Mouse (Mus musculus) G1E (cell line): Measurements from ENCODE around the gene Cabp4. TPM values are rescaled to one million over a fixed set of nuclear protein-coding genes. Genes with fewer than 3 reads are reported as not detected.
A peak's percentile ranks its signal among the peaks of the same experiment; 100 is the strongest.

Experiments used
- ATAC-seq: 2 replicates; pipeline ENCODE4 v1.8.0; 2016; ENCODE audit warnings: mild to moderate bottlenecking; ENCODE audit not compliant: insufficient number of reproducible peaks, poor library complexity, low FRiP score, severe bottlenecking; ENCODE audit errors: extremely low read depth
- DNase-seq: peaks from one replicate; pipeline ENCODE4 v3.0.0; 2012; ENCODE audit warnings: low spot score
- H3K27me3 ChIP-seq: 2 replicates; pipeline ENCODE4 v1.6.1; 2012; ENCODE audit warnings: mild to moderate bottlenecking, low read length, inconsistent platforms; ENCODE audit not compliant: insufficient read depth
- H3K36me3 ChIP-seq: replicated peaks from 2 replicates; pipeline ENCODE3; 2012; ENCODE audit warnings: mild to moderate bottlenecking, inconsistent platforms
- H3K4me1 ChIP-seq: 2 replicates; pipeline ENCODE4 v1.6.1; 2012; ENCODE audit warnings: low read depth, low read length, inconsistent platforms, mixed read lengths; ENCODE audit not compliant: insufficient read depth
- H3K4me3 ChIP-seq: 2 replicates; pipeline ENCODE4 v1.5.1; 2012; ENCODE audit warnings: low read depth, mild to moderate bottlenecking, inconsistent platforms, low read length, moderate library complexity, mixed read lengths
- H3K9me3 ChIP-seq: replicated peaks from 2 replicates; pipeline ENCODE4 v1.6.1; 2012; ENCODE audit warnings: inconsistent platforms
- CTCF ChIP-seq: IDR thresholded peaks from 2 replicates; pipeline ENCODE4 v1.5.1; 2012; ENCODE audit warnings: low read depth, low read length, inconsistent platforms, mixed read lengths
- GATA1 ChIP-seq: IDR thresholded peaks from 2 replicates; pipeline ENCODE4 v1.6.1; 2012; ENCODE audit warnings: borderline replicate concordance, low read length, inconsistent platforms, mixed read lengths
- GATA2 ChIP-seq: IDR thresholded peaks from 2 replicates; pipeline ENCODE4 v1.6.1; 2012; ENCODE audit warnings: low read depth, low read length, inconsistent platforms, borderline replicate concordance
- POLR2AphosphoS5 ChIP-seq: IDR thresholded peaks from 2 replicates; pipeline ENCODE4 v1.6.1; 2012; ENCODE audit warnings: low read depth, low read length, inconsistent platforms; ENCODE audit not compliant: insufficient replicate concordance
- TAL1 ChIP-seq: conservative IDR thresholded peaks from 2 replicates; pipeline ENCODE4 v1.6.1; 2012; ENCODE audit warnings: low read depth, low read length, inconsistent platforms, mixed read lengths
- polyA plus RNA-seq: library from polyadenylated mRNA; stranded (reverse); fragments of >175 nt; gene quantifications from 2 replicates; pipeline ENCODE4 v1.2.3, GENCODE M21; 2012
- total RNA-seq, 2 experiments: library from RNA; stranded (forward) in 1 of 2; stranded (reverse) in 1 of 2; fragments of 200-1000 nt in 1 of 2; fragments of >200 nt in 1 of 2; fragmentation: Nextera tagmentation in 1 of 2; gene quantifications; 2 replicates each; pipeline ENCODE4 v1.2.3; 2014 to 2017

Gene Cabp4
- total and polyA plus RNA-seq, 3 experiments: 0.03 to 0.75 (median 0.11) TPM

- TF ChIP-seq GATA2: no peak
These were observed 47.0 kb downstream of the Cabp4 start, which contains the start of gene Cdk2ap2 for GRCm38 (mm10) chr19:4096642-4097440. Gene Cdk2ap2 (plus strand): TSS chr19:4097182.

GRCm38 (mm10) chr19:4095802-4096201, 48.0 kb downstream of the Cabp4 start:
- no peaks in the 10 kb centered on the region for H3K9me3 ChIP-seq
- H3K36me3 ChIP-seq: peaks cover 15% of the 10 kb centered on the region
- ATAC-seq (no peak), DNase-seq (no peak)
- no peak for TF ChIP-seq GATA1
- no peak for TF ChIP-seq GATA2
- H3K4me1 ChIP-seq: peaks cover 53% of the 10 kb centered on the region
- no peak overlapping the region for H3K4me3 ChIP-seq
- H3K27me3 ChIP-seq: peaks cover 15% of the 10 kb centered on the region

More at GRCm38 (mm10) chr19:4096642-4097440, 47.0 kb downstream of the Cabp4 start, which contains the start of gene Cdk2ap2:
- Histone ChIP-seq H3K27me3 (peaks cover 15% of the 10 kb centered on the region), H3K36me3 (peaks cover 25% of the 10 kb centered on the region), H3K4me3 (peak within 1 kb of the TSS; percentile 78), H3K9me3 (no peaks in the 10 kb centered on the region), H3K4me1 (peaks cover 60% of the 10 kb centered on the region)
- ATAC-seq (peak; percentile 94), DNase-seq (peak; percentile 99)

GRCm38 (mm10) chr19:4094774-4095303, 49.0 kb downstream of the Cabp4 start:
- Histone ChIP-seq H3K4me1 (peaks cover 44% of the 10 kb centered on the region), H3K36me3 (peaks cover 15% of the 10 kb centered on the region), H3K9me3 (no peaks in the 10 kb centered on the region), H3K4me3 (no peak overlapping the region), H3K27me3 (peaks cover 20% of the 10 kb centered on the region)
- no peak for DNase-seq
- TF ChIP-seq TAL1 (no peak), POLR2AphosphoS5 (no peak), GATA1 (no peak), GATA2 (no peak), CTCF (no peak)
- ATAC-seq: no peak

- H3K27me3 ChIP-seq: peaks cover 23% of the 10 kb centered on the region
- TF ChIP-seq TAL1 (no peak), GATA1 (no peak), GATA2 (no peak), POLR2AphosphoS5 (no peak), CTCF (no peak)
- H3K4me3 ChIP-seq: no peak overlapping the region
These were observed 49.5 kb downstream of the Cabp4 start for GRCm38 (mm10) chr19:4094348-4094747.

GRCm38 (mm10) chr19:4093772-4094171, 50.1 kb downstream of the Cabp4 start:
- Histone ChIP-seq H3K27me3 (peaks cover 29% of the 10 kb centered on the region), H3K4me3 (no peak overlapping the region), H3K9me3 (no peaks in the 10 kb centered on the region), H3K36me3 (peaks cover 12% of the 10 kb centered on the region), H3K4me1 (peaks cover 34% of the 10 kb centered on the region)
- no peak for TF ChIP-seq CTCF
- TF ChIP-seq TAL1: no peak
- no peak for TF ChIP-seq GATA1
- TF ChIP-seq POLR2AphosphoS5: no peak
- TF ChIP-seq GATA2: no peak
- no peak for ATAC-seq
- no peak for DNase-seq

More at GRCm38 (mm10) chr19:4094348-4094747, 49.5 kb downstream of the Cabp4 start:
- ATAC-seq: no peak
- no peaks in the 10 kb centered on the region for H3K9me3 ChIP-seq
- peaks cover 40% of the 10 kb centered on the region for H3K4me1 ChIP-seq
- peaks cover 15% of the 10 kb centered on the region for H3K36me3 ChIP-seq
- no peak for DNase-seq

GRCm38 (mm10) chr19:4092750-4093149, 51.1 kb downstream of the Cabp4 start:
- Histone ChIP-seq H3K4me1 (peaks cover 24% of the 10 kb centered on the region), H3K9me3 (no peaks in the 10 kb centered on the region), H3K4me3 (no peak overlapping the region), H3K27me3 (peaks cover 35% of the 10 kb centered on the region), H3K36me3 (peaks cover 2% of the 10 kb centered on the region)
- TF ChIP-seq POLR2AphosphoS5 (no peak), GATA2 (no peak), CTCF (no peak), GATA1 (no peak), TAL1 (no peak)
- ATAC-seq: no peak
- DNase-seq: no peak
